Mouse (Mus musculus): Measurements from ENCODE around the gene Ephx3.
"Not testable (repeated sequence)": the region's sequence is repeated elsewhere in the genome, so short reads cannot be mapped to it uniquely, and the experiment has no call there.

DNA sequence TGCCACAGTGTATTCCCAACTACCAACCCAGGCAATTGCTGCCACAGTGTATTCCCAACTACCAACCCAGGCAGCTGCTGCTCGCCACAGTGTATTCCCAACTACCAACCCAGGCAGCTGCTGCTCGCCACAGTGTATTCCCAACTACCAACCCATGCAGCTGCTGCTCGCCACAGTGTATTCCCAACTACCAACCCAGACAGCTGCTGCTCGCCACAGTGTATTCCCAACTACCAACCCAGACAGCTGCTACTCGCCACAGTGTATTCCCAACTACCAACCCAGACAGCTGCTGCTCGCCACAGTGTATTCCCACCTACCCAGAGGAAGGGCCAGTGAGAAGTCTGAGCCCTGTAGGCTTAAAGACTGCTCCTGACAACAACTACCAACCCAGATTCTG is 22.2 kb upstream of the Ephx3 start:
- not testable (repeated sequence) for TF ChIP-seq POLR2AphosphoS2 (IDR thresholded peaks at IDR 0.05; ENCODE audit: insufficient read length, low read depth); MAX (IDR thresholded peaks at IDR 0.05; ENCODE audit: low read depth); CEBPB (IDR thresholded peaks at IDR 0.05; ENCODE audit: insufficient read depth, poor library complexity, severe bottlenecking)
- TF ChIP-seq MYOG (IDR thresholded peaks at IDR 0.05; ENCODE audit: control insufficient read depth in 1 of 3, insufficient read depth in 1 of 3, insufficient read length in 2 of 3, low read depth in 2 of 3) = peak in 2 of 3 experiments; percentile 76 to 88

Measured in myocyte (in vitro differentiated cells).